Mouse (Mus musculus): ENCODE measurements around the gene Nono.

Nono gene

DNA sequence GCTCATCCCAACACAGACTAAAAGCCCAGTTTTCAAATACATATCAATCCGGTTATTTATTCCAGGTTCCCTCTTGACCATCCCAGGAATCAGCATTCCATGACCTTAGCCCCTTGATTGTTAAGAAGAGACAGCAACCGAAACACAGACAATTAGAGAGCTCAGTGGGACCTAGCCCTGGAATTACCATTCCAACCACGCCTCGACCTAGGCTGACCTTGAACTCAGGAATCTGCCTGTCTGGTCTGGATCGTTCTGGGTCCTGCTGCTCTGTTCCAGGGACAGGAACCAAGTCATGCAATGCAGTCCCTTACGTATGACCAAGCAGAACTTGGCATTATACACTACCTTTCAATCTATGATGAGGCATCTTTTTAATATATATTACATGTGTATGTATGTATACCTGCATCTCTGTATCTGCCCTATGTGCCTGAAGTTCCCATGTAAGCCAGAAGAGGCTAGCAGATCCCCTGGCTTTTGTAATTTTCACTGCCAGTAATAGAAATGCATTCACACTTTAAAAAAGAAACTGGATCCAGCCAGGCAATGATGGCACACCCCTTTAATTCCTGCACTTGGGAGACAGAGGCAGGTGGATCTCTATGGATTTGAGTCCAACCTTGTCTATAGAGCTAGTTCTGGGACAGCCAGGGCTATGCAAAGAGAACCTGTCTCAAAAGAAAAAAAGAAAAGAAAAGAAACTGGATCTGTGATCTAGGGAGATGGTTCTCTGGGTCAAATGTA is 52.7 kb downstream of the Nono start:
- no peak for DNase-seq (ENCODE audit: low read depth, low spot score)

DNA sequence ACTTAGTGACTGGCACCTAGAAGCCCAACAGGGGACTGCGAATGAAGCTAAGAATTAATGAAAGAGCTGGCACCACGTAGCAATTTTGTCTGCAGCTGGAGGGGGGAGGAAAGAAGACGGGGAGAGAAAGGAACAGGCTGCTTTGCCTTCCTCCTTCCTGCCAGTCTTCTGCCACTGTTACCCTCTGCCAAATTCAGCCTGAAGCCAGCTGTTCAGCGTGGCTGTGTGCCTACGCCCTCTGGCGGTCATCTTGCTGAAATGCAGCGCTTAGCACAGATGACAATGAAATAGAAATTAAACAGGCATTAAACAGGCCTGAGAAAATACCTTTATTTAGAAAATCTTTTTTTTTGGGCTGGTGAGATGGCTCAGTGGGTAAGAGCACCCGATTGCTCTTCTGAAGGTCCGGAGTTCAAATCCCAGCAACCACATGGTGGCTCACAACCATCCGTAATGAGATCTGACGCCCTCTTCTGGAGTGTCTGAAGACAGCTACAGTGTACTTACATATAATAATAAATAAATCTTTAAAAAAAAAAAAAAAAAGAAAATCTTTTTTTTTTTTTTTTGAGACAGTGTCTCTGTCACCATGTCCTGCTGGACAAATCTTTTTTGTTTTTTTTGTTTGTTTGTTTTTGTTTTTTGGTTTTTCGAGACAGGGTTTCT is 57.5 kb downstream of the Nono start:
- peak; percentile 27 for DNase-seq (ENCODE audit: low read depth, low spot score)

All from retina, postnatal 7 days (tissue).